ENCODE assay signal across 8 mouse cellular contexts in genomic region chr15:76973272-76973854, GRCm38 (mm10). TPM values are rescaled to one million over a fixed set of nuclear protein-coding genes. Genes with fewer than 3 reads are reported as not detected.
DNase-seq lines count a peak whose midpoint lies in the region; ATAC-seq lines count a peak whose summit lies in the region.

No protein-coding gene starts in this region.

- peak overlapping the region; percentile 88 for H3K4me3 ChIP-seq in megakaryocyte, embryonic 14.5 days (replicated peaks)
- H3K4me3 ChIP-seq in liver, embryonic 13.5 days (replicated peaks) = peak overlapping the region; percentile 50; the same call in 1 of the 2 replicates
- H3K4me3 ChIP-seq in stomach, embryonic 16.5 days (replicated peaks; ENCODE audit: low read length) = peak overlapping the region; percentile 66; the same call in 1 of the 2 replicates

- peaks cover 9% of the 10 kb centered on the region for H3K9me3 ChIP-seq in megakaryocyte, embryonic 14.5 days
- H3K9me3 ChIP-seq in liver, embryonic 13.5 days (replicated peaks) = no peaks in the 10 kb centered on the region
- H3K9me3 ChIP-seq in stomach, embryonic 16.5 days (replicated peaks; ENCODE audit: control insufficient read depth, low read length) = no peaks in the 10 kb centered on the region

- H3K27me3 ChIP-seq in megakaryocyte, embryonic 14.5 days (replicated peaks) = peaks cover 35% of the 10 kb centered on the region
- peaks cover 11% of the 10 kb centered on the region for H3K27me3 ChIP-seq in liver, embryonic 13.5 days
- no peaks in the 10 kb centered on the region for H3K27me3 ChIP-seq in stomach, embryonic 16.5 days (ENCODE audit: control insufficient read depth, insufficient read depth, low read length)

- H3K36me3 ChIP-seq in megakaryocyte, embryonic 14.5 days (replicated peaks; ENCODE audit: low read length) = no peaks in the 10 kb centered on the region
- H3K36me3 ChIP-seq in liver, embryonic 13.5 days = no peaks in the 10 kb centered on the region
- H3K36me3 ChIP-seq in stomach, embryonic 16.5 days (ENCODE audit: control insufficient read depth, insufficient read depth, low read length) = no peaks in the 10 kb centered on the region

- ATAC-seq in megakaryocyte, adult 5-6 weeks (ENCODE audit: poor library complexity, severe bottlenecking) = no peak
- no peak for ATAC-seq in liver, embryonic 13.5 days (ENCODE audit: low read depth)
- no peak; the same call in 1 of the 2 replicates for ATAC-seq in stomach, embryonic 16.5 days (ENCODE audit: insufficient read depth, low FRiP score)

- peak; percentile 11 for DNase-seq in cerebellum, adult 8-10 months
- no peak for DNase-seq in cerebellum, adult 9-11 months
- no peak for DNase-seq in liver, embryonic 13.5 days
- DNase-seq in right cerebral cortex, postnatal 25 days = no peak
- DNase-seq in gastrocnemius, adult 8-10 months (ENCODE audit: low spot score in 2 of 2) = no peak

- H3K9ac ChIP-seq in liver, embryonic 13.5 days = no peak overlapping the region
- H3K9ac ChIP-seq in stomach, embryonic 16.5 days (ENCODE audit: low read length) = peak overlapping the region; percentile 88; the same call in 1 of the 2 replicates

- H3K4me1 ChIP-seq in megakaryocyte, embryonic 14.5 days = peaks cover 7% of the 10 kb centered on the region
- 0 out of 2 replicates have a peak, but pooled peaks cover 2% of the 10 kb centered on the region for H3K4me1 ChIP-seq in liver, embryonic 13.5 days (replicated peaks)
- H3K4me1 ChIP-seq in stomach, embryonic 16.5 days (ENCODE audit: control insufficient read depth, insufficient read depth, low read length) = peaks cover 4% of the 10 kb centered on the region; the same call in 1 of the 2 replicates

- no peak overlapping the region for H3K27ac ChIP-seq in liver, embryonic 13.5 days
- H3K27ac ChIP-seq in stomach, embryonic 16.5 days (ENCODE audit: low read length) = no peak overlapping the region

- 27% methylated on average over 8 of the region's 8 CpGs for WGBS in liver, embryonic 13.5 days (ENCODE audit: insufficient replicate concordance)
- WGBS in stomach, embryonic 16.5 days = 32% methylated on average over 8 of the region's 8 CpGs

- H3K4me2 ChIP-seq in liver, embryonic 13.5 days = peak overlapping the region; percentile 69
- peak overlapping the region; percentile 74 for H3K4me2 ChIP-seq in stomach, embryonic 16.5 days (ENCODE audit: low read depth, low read length)

RNA-seq across cellular contexts. Expression of gene 1110038F14Rik, which starts 25.1 kb away (rescaled TPM):
- 23.3 and 66.5 TPM in 2 replicates for polyA plus RNA-seq in megakaryocyte, embryonic 14.5 days (2012; ENCODE audit: insufficient read depth, low replicate concordance)
- total RNA-seq in megakaryocyte, adult 5-6 weeks (2015) = 18.9 and 22.2 TPM in 2 replicates
- total RNA-seq in megakaryocyte, adult 5-6 weeks (2017) = 25.0 and 28.2 TPM in 2 replicates
- polyA plus RNA-seq in liver, embryonic 13.5 days (2015; fragmentation: Nextera tagmentation; extraction: Ambion mirVana) = 27.3 and 31.4 TPM in 2 replicates
- 59.9 and 63.6 TPM in 2 replicates for polyA plus RNA-seq in stomach, embryonic 16.5 days (2015; fragmentation: Nextera tagmentation; extraction: Ambion mirVana)
- 10 to 100 TPM; 16.5 to 20.4 (median 19.7) TPM for total RNA-seq in gastrocnemius, adult 8-10 months (2022)

RNA-seq across cellular contexts. Expression of gene Zfp647, which starts 48.1 kb away (rescaled TPM):
- 0.43 TPM in 1 of 2 replicates, not detected in the other for polyA plus RNA-seq in megakaryocyte, embryonic 14.5 days (2012; ENCODE audit: insufficient read depth, low replicate concordance)
- 1.6 and 2.7 TPM in 2 replicates for total RNA-seq in megakaryocyte, adult 5-6 weeks (2015)
- total RNA-seq in megakaryocyte, adult 5-6 weeks (2017) = 0.81 and 1.3 TPM in 2 replicates
- polyA plus RNA-seq in liver, embryonic 13.5 days (2015; fragmentation: Nextera tagmentation; extraction: Ambion mirVana) = 1.5 and 1.6 TPM in 2 replicates
- polyA plus RNA-seq in stomach, embryonic 16.5 days (2015; fragmentation: Nextera tagmentation; extraction: Ambion mirVana) = 7.2 and 7.5 TPM in 2 replicates
- total RNA-seq in gastrocnemius, adult 8-10 months (2022) = 1 to 10 TPM; 1.1 to 3.1 (median 1.8) TPM
